Comparison of ENCODE assay signal across 32 mouse cellular contexts in the genomic region with DNA sequence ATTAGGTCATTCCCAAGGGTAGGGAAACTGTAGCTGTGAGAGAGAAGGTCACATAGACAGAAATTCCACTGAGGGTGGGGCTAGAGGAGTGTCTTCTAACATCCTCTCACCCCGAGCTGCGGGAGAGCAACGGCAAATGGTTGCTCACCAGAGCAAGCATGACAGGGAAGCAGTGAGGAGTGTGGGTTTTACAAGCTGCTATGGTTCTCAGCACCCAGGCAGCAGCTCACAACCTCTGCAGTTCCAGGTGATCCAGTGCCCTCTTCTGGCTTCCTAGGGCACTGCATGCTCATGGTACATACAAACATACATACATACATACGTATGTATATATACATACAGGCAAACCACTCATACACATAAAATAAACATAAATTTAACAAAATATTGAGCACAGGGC. TPM values are rescaled to one million over a fixed set of nuclear protein-coding genes. Genes with fewer than 3 reads are reported as not detected.
A peak's percentile ranks its signal among the peaks of the same experiment; 100 is the strongest.
DNase-seq lines count a peak whose midpoint lies in the region; ATAC-seq and TF ChIP-seq lines count a peak whose summit lies in the region.
"Had no signal": no experiment of that assay in that cellular context is flagged by ENCODE, and none has a peak within 500 bp of the region (broad histone marks: within the 10 kb centered on the region; RNA-seq: fewer than 3 reads in every experiment).

No protein-coding gene starts in this region.

- no peaks in the 10 kb centered on the region for H3K4me1 ChIP-seq in lung, postnatal 0 days (ENCODE audit: insufficient read depth, low read depth, low read length)
- no peaks in the 10 kb centered on the region for H3K4me1 ChIP-seq in liver, postnatal 0 days (ENCODE audit: insufficient read depth)
- H3K4me1 ChIP-seq: heart, embryonic 10.5 days; heart, embryonic 15.5 days; hindbrain, embryonic 12.5 days; midbrain, embryonic 12.5 days; neural tube, embryonic 15.5 days had no signal

- TF ChIP-seq CTCF in layer of hippocampus, adult 2 months (conservative IDR thresholded peaks at IDR 0.05): peak; percentile 39
- TF ChIP-seq CTCF in lung, postnatal 0 days (IDR thresholded peaks at IDR 0.05): 0 out of 2 replicates have a peak, but pooled peaks have one; percentile 3
- TF ChIP-seq CTCF in liver, postnatal 0 days (IDR thresholded peaks at IDR 0.05; ENCODE audit: low read depth): peak; percentile 30

- H3K27me3 ChIP-seq in lung, postnatal 0 days (replicated peaks; ENCODE audit: insufficient read depth, low read length): no peaks in the 10 kb centered on the region
- no peaks in the 10 kb centered on the region for H3K27me3 ChIP-seq in liver, postnatal 0 days (ENCODE audit: insufficient read depth, low read length)
- H3K27me3 ChIP-seq: heart, embryonic 15.5 days; hindbrain, embryonic 12.5 days; liver, embryonic 13.5 days; megakaryocyte, embryonic 14.5 days; midbrain, embryonic 12.5 days; neural tube, embryonic 15.5 days had no signal

- H3K9me3 ChIP-seq in lung, postnatal 0 days (ENCODE audit: low read length): no peaks in the 10 kb centered on the region
- no peaks in the 10 kb centered on the region for H3K9me3 ChIP-seq in liver, postnatal 0 days (ENCODE audit: low read length)
- H3K9me3 ChIP-seq: heart, embryonic 10.5 days; heart, embryonic 15.5 days; hindbrain, embryonic 12.5 days; liver, embryonic 13.5 days; midbrain, embryonic 12.5 days; neural tube, embryonic 15.5 days had no signal

- H3K4me3 ChIP-seq in layer of hippocampus, adult 2 months: no peak overlapping the region
- no peak overlapping the region for H3K4me3 ChIP-seq in lung, postnatal 0 days (ENCODE audit: low read depth, low read length)
- H3K4me3 ChIP-seq in liver, postnatal 0 days (ENCODE audit: low read depth, low read length): no peak overlapping the region
- H3K4me3 ChIP-seq: heart, embryonic 10.5 days; heart, embryonic 15.5 days; hindbrain, embryonic 12.5 days; liver, embryonic 13.5 days; megakaryocyte, embryonic 14.5 days; midbrain, embryonic 12.5 days; neural tube, embryonic 15.5 days had no signal

- TF ChIP-seq EP300 in lung, postnatal 0 days (IDR thresholded peaks at IDR 0.05): no peak
- TF ChIP-seq EP300 in liver, postnatal 0 days (IDR thresholded peaks at IDR 0.05; ENCODE audit: low read depth): no peak

- no peak for DNase-seq in layer of hippocampus, adult 2 months (ENCODE audit: low spot score in 2 of 2)
- DNase-seq in layer of hippocampus, postnatal 10 days (ENCODE audit: low spot score in 2 of 2): no peak
- DNase-seq in lung, postnatal 0 days (ENCODE audit: low spot score): no peak
- DNase-seq in lung, adult 18-20 months: no peak
- peak; percentile 64 for DNase-seq in ES-CJ7 (ENCODE audit: low read depth, low spot score)
- no peak for DNase-seq in liver, postnatal 0 days
- no peak for DNase-seq in cerebellum, adult 18-20 months
- DNase-seq: adrenal gland, postnatal 25 days; cerebellum, adult 8-10 months; cerebellum, postnatal 36 days; gastrocnemius, postnatal 25 days; heart, adult 11 months; kidney, adult 11 months; kidney, postnatal 14 days; liver, embryonic 13.5 days; lung, postnatal 4 days; retina, postnatal 1 day; right cerebral cortex, postnatal 14 days; thymus, adult 18-20 months; thymus, postnatal 25 days had no signal

- H3K4me2 ChIP-seq in lung, postnatal 0 days (replicated peaks; ENCODE audit: low read depth, low read length): no peak overlapping the region
- H3K4me2 ChIP-seq in liver, postnatal 0 days (ENCODE audit: low read depth, low read length): no peak overlapping the region
- H3K4me2 ChIP-seq: heart, embryonic 15.5 days; hindbrain, embryonic 12.5 days; liver, embryonic 13.5 days; midbrain, embryonic 12.5 days; neural tube, embryonic 15.5 days had no signal

- no peak overlapping the region for H3K27ac ChIP-seq in layer of hippocampus, adult 2 months
- H3K27ac ChIP-seq in lung, postnatal 0 days (ENCODE audit: low read length): no peak overlapping the region
- H3K27ac ChIP-seq in liver, postnatal 0 days (ENCODE audit: low read depth): no peak overlapping the region
- H3K27ac ChIP-seq: heart, embryonic 10.5 days; heart, embryonic 15.5 days; hindbrain, embryonic 12.5 days; liver, embryonic 13.5 days; midbrain, embryonic 12.5 days; neural tube, embryonic 15.5 days had no signal

- no peaks in the 10 kb centered on the region for H3K36me3 ChIP-seq in lung, postnatal 0 days (ENCODE audit: insufficient read depth, low read length)
- peaks cover 2% of the 10 kb centered on the region; the same call in 1 of the 2 replicates for H3K36me3 ChIP-seq in liver, postnatal 0 days (replicated peaks; ENCODE audit: insufficient read depth, low read length)

- no peak overlapping the region for H3K9ac ChIP-seq in lung, postnatal 0 days (replicated peaks; ENCODE audit: low read depth)
- H3K9ac ChIP-seq in liver, postnatal 0 days (replicated peaks): no peak overlapping the region
- H3K9ac ChIP-seq: heart, embryonic 15.5 days; hindbrain, embryonic 12.5 days; liver, embryonic 13.5 days; midbrain, embryonic 12.5 days; neural tube, embryonic 15.5 days had no signal

- WGBS in lung, postnatal 0 days: 92% methylated on average over 4 of the region's 4 CpGs
- 90% methylated on average over 4 of the region's 4 CpGs for WGBS in liver, postnatal 0 days (ENCODE audit: insufficient replicate concordance)

- ATAC-seq in lung, postnatal 0 days: no peak
- ATAC-seq in liver, postnatal 0 days: no peak
- ATAC-seq in activated CD4-positive, CD25-positive, alpha-beta regulatory T cell, adult 4 months: no peak
- ATAC-seq: forebrain, embryonic 14.5 days had no signal

RNA-seq across cellular contexts. Expression of gene Tmco3, which starts 17.9 kb away (rescaled TPM):
- 10 to 100 TPM; 42.8 to 42.9 TPM for total RNA-seq in layer of hippocampus, adult 2 months (2021)
- 10 to 100 TPM; 43.8 to 45.6 TPM for total RNA-seq in layer of hippocampus, postnatal 10 days (2021)
- polyA plus RNA-seq in lung, postnatal 0 days (2015; fragmentation: Nextera tagmentation; extraction: Ambion mirVana): 26.1 and 30.3 TPM in 2 replicates
- 3.3 and 3.7 TPM in 2 replicates for polyA plus RNA-seq in liver, postnatal 0 days (2015; fragmentation: Nextera tagmentation; extraction: Ambion mirVana)
- 10 to 100 TPM; 21.8 to 26.2 TPM for polyA plus RNA-seq in activated CD4-positive, CD25-positive, alpha-beta regulatory T cell, adult 4 months (2017; shearing (Covaris generic))

RNA-seq across cellular contexts. Expression of gene Dcun1d2, which starts 18.0 kb away (rescaled TPM):
- 10 to 100 TPM; 36.4 to 40.1 TPM for total RNA-seq in layer of hippocampus, adult 2 months (2021)
- total RNA-seq in layer of hippocampus, postnatal 10 days (2021): 10 to 100 TPM; 27.6 to 29.7 TPM
- polyA plus RNA-seq in lung, postnatal 0 days (2015; fragmentation: Nextera tagmentation; extraction: Ambion mirVana): 14.5 TPM in 2 replicates
- polyA plus RNA-seq in liver, postnatal 0 days (2015; fragmentation: Nextera tagmentation; extraction: Ambion mirVana): 5.0 and 5.9 TPM in 2 replicates
- polyA plus RNA-seq in activated CD4-positive, CD25-positive, alpha-beta regulatory T cell, adult 4 months (2017; shearing (Covaris generic)): 10 to 100 TPM; 18.4 to 21.2 TPM

RNA-seq across cellular contexts. Expression of gene Tfdp1, which starts 32.7 kb away (rescaled TPM):
- 10 to 100 TPM; 66.1 to 66.7 TPM for total RNA-seq in layer of hippocampus, adult 2 months (2021)
- total RNA-seq in layer of hippocampus, postnatal 10 days (2021): 10 to 100 TPM; 70.9 to 75.2 TPM
- polyA plus RNA-seq in lung, postnatal 0 days (2015; fragmentation: Nextera tagmentation; extraction: Ambion mirVana): 45.4 and 50.2 TPM in 2 replicates
- 45.9 and 52.5 TPM in 2 replicates for polyA plus RNA-seq in liver, postnatal 0 days (2015; fragmentation: Nextera tagmentation; extraction: Ambion mirVana)
- polyA plus RNA-seq in activated CD4-positive, CD25-positive, alpha-beta regulatory T cell, adult 4 months (2017; shearing (Covaris generic)): 10 to 100 TPM; 51.8 to 56.6 TPM

RNA-seq across cellular contexts. Expression of gene Adprhl1, which starts 51.9 kb away (rescaled TPM):
- 1 to 10 TPM in 1 of 2 experiments, under 1 TPM in 1; 0.67 to 1.1 TPM for total RNA-seq in layer of hippocampus, adult 2 months (2021)
- 1 to 10 TPM; 2.2 to 3.1 TPM for total RNA-seq in layer of hippocampus, postnatal 10 days (2021)
- polyA plus RNA-seq in lung, postnatal 0 days (2015; fragmentation: Nextera tagmentation; extraction: Ambion mirVana): 0.93 and 1.0 TPM in 2 replicates
- polyA plus RNA-seq in liver, postnatal 0 days (2015; fragmentation: Nextera tagmentation; extraction: Ambion mirVana): 0.45 TPM in 1 of 2 replicates, not detected in the other
- not detected for polyA plus RNA-seq in activated CD4-positive, CD25-positive, alpha-beta regulatory T cell, adult 4 months (2017; shearing (Covaris generic))
- polyA plus RNA-seq: forebrain, embryonic 14.5 days; kidney, embryonic 14.5 days; limb, embryonic 11.5 days; small intestine, adult 2 months; stomach, embryonic 14.5 days had no signal
